Mouse (Mus musculus): Measurements from ENCODE around the gene Gm17482. TPM values are rescaled to one million over a fixed set of nuclear protein-coding genes. Genes with fewer than 3 reads are reported as not detected.
"Not testable (repeated sequence)": the region's sequence is repeated elsewhere in the genome, so short reads cannot be mapped to it uniquely, and the experiment has no call there.

The Gm17482 gene
- polyA plus RNA-seq, 1 experiment from 2014 or later = not detected

DNA sequence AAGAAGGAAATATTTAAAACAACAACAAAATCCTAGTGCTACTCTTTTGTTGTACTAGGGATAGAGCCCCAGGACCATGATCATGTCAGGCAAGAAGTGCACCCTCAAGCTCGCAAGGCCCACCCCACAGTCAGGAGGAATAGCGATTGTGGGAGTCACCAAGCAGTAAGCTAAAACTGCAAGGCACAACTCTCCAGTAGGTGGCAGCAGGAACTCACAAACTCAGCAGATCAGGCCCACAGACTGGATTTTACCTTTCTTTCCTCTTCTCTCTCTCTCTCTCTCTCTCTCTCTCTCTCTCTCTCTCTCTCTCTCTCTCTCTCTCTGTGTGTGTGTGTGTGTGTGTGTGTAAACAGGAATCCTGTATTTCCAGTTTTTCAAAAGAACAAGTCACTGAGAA is 386 bp downstream of the Gm17482 start:
- Histone ChIP-seq H3K27ac (no peak overlapping the region), H3K9ac (no peak overlapping the region), H3K36me3 (no peaks in the 10 kb centered on the region), H3K9me3 (replicated peaks) (no peaks in the 10 kb centered on the region), H3K4me1 (replicated peaks) (no peaks in the 10 kb centered on the region), H3K4me2 (no peak overlapping the region), H3K4me3 (replicated peaks) (no peak overlapping the region), H3K27me3 (no peaks in the 10 kb centered on the region)
- 0% methylated on average over 2 of the region's 2 CpGs for WGBS (ENCODE audit: insufficient replicate concordance)
- ATAC-seq (ENCODE audit: low read depth) (no peak), DNase-seq (peak; percentile 12)

DNA sequence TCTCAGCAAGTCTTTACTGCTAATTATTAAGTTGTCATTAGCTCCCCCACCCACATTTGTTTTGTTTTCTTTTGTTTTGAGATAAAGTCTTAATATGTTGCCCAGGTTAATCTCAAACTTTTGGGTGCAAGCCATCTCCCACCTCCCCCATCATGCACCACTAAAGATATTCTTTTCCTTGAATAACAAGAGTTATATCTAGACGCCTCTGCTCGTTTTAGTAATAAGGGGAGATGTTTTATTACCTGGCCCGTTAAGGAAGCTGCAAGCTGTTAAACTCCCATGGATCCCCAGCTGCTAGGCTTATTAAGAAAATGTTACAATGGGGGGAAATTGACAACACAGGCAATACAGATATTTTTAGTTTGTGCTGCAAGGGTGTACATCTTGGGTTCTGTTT is 3.4 kb downstream of the Gm17482 start:
- WGBS (ENCODE audit: insufficient replicate concordance) = 57% methylated on average over 3 of the region's 3 CpGs
- no peak for DNase-seq
- H3K9me3 ChIP-seq (replicated peaks) = no peaks in the 10 kb centered on the region
- H3K9ac ChIP-seq = no peak overlapping the region
- H3K36me3 ChIP-seq = no peaks in the 10 kb centered on the region
- H3K4me1 ChIP-seq (replicated peaks) = no peaks in the 10 kb centered on the region
- no peak for ATAC-seq (ENCODE audit: low read depth)
- no peak overlapping the region for H3K4me2 ChIP-seq
- no peaks in the 10 kb centered on the region for H3K27me3 ChIP-seq
- no peak overlapping the region for H3K27ac ChIP-seq
- no peak overlapping the region for H3K4me3 ChIP-seq (replicated peaks)

DNA sequence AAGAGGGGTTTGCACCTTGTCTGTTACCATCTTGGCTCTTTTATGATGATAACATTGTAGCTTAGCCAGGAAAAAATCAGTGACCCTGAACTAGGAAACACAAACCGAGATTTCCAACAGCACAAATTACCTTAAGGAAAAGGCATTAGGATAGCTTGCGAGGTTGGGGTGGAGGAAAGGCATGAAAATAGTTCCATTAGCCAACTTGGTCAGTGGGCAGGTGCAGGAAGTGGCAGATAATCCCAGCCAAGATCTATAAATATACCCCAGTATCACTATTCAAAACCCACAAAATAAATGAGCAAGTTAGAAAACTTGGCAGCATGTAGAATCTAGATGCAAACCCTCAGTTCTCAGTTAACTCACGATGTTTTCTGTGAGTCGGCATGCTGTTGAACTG is 4.7 kb downstream of the Gm17482 start:
- no peaks in the 10 kb centered on the region for H3K27me3 ChIP-seq
- DNase-seq (no peak), ATAC-seq (ENCODE audit: low read depth) (no peak)
- H3K4me3 ChIP-seq (replicated peaks) = no peak overlapping the region
- no peak overlapping the region for H3K27ac ChIP-seq
- no peaks in the 10 kb centered on the region for H3K36me3 ChIP-seq
- H3K4me2 ChIP-seq = no peak overlapping the region
- no peak overlapping the region for H3K9ac ChIP-seq
- no peaks in the 10 kb centered on the region for H3K4me1 ChIP-seq (replicated peaks)
- no peaks in the 10 kb centered on the region for H3K9me3 ChIP-seq (replicated peaks)
- WGBS (ENCODE audit: insufficient replicate concordance) = 54% methylated on average over 4 of the region's 4 CpGs

DNA sequence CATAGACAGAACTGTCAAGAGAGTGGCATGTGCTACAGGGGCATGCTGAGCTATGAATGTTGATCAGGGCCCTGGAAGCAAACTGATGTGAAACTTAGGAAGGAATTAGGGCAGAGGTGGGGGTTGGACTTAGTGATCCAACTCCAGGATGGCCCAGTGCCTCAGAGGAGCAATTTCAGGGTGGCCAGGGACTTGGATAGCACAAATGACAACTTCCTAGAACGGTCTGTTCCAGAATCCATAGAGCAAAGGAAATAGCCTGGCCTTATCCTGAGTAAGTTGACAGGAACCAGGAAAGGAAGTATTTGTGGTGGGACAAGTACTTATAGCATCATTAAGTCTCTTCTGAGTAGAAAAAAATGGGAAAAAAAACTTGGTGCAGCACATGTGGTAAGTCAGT is 5.4 kb downstream of the Gm17482 start:
- Histone ChIP-seq H3K4me1 (replicated peaks) (no peaks in the 10 kb centered on the region), H3K9me3 (replicated peaks) (no peaks in the 10 kb centered on the region), H3K4me2 (no peak overlapping the region), H3K27ac (no peak overlapping the region), H3K9ac (no peak overlapping the region), H3K4me3 (replicated peaks) (no peak overlapping the region), H3K36me3 (no peaks in the 10 kb centered on the region), H3K27me3 (no peaks in the 10 kb centered on the region)
- ATAC-seq (ENCODE audit: low read depth) = no peak
- no peak for DNase-seq
- 31% methylated on average over 1 of the region's 1 CpGs for WGBS (ENCODE audit: insufficient replicate concordance)

DNA sequence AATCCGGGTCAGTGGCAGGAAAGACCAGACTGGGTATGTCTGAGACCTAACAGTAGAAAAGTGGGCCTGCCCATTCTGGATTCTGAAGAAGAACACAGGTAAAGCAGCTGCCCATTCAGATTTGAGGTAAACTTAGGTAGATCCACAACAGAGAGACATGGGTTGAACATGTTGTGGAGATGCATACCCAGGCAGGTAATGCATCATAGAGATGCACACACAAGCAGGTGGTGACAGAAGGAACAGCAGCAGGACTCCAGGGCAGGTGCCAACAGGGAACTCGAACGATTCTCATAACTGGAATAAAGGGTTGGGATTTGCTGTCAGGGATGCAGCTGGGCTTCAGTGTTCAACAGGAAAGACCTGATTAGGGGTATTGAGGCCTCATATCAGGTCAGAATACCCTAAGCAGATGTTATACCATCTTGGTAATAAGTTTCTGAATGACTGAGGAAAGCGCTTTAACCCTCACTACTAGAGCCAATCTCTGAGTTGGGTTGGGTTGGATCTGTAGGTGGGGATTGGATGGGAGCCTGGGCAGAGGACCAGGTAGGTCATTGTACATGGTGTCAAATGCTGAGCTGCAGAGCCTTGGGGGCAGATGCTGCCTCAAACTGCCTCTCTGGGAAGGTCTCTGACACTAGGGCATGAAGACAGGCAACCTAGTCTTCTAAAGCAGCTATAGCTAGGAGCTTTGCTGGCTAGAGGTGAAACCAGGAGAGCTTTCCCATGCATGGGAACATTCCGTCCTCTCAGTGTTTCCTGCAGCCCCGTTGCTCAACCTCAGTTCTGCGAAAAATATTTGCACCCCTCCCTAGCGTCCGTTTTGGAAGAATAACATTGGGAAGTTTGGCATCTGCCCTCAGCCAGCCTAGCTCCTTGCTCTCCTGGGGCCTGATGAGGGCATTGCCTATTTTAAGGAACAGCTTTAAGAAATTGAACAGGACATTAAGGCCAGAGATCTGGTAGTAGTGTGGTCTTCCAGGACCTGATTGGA is 11.2 kb downstream of the Gm17482 start:
- H3K9ac ChIP-seq = no peak overlapping the region
- no peak overlapping the region for H3K4me2 ChIP-seq
- H3K36me3 ChIP-seq = no peaks in the 10 kb centered on the region
- no peak overlapping the region for H3K27ac ChIP-seq
- H3K27me3 ChIP-seq = no peaks in the 10 kb centered on the region
- H3K9me3 ChIP-seq (replicated peaks) = no peaks in the 10 kb centered on the region
- H3K4me3 ChIP-seq (replicated peaks) = no peak overlapping the region
- no peaks in the 10 kb centered on the region for H3K4me1 ChIP-seq (replicated peaks)
- no peak for ATAC-seq (ENCODE audit: low read depth)
- 61% methylated on average over 9 of the region's 9 CpGs for WGBS (ENCODE audit: insufficient replicate concordance)
- no peak for DNase-seq

DNA sequence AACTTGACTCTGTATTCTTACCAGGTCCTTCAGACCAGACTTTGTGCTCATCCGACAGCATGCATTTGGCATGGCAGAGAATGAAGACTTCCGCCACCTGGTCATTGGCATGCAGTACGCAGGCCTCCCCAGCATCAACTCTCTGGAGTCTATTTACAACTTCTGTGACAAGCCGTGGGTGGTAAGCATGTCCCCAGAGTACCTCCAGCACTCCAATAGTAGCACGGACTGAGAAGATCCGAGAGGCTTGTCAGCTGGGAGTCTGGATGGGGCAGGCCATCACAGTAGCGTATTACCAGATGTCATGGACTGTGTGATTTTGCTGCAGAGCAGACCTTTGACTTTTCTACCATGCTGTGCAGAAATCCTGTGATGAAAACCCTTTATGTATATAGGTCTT is 12.2 kb downstream of the Gm17482 start:
- Histone ChIP-seq H3K4me3 (replicated peaks) (no peak overlapping the region), H3K9ac (no peak overlapping the region), H3K36me3 (no peaks in the 10 kb centered on the region), H3K9me3 (replicated peaks) (no peaks in the 10 kb centered on the region), H3K4me1 (replicated peaks) (no peaks in the 10 kb centered on the region), H3K27ac (no peak overlapping the region), H3K4me2 (no peak overlapping the region), H3K27me3 (no peaks in the 10 kb centered on the region)
- DNase-seq (no peak), ATAC-seq (ENCODE audit: low read depth) (no peak)
- WGBS (ENCODE audit: insufficient replicate concordance) = 78% methylated on average over 7 of the region's 7 CpGs

DNA sequence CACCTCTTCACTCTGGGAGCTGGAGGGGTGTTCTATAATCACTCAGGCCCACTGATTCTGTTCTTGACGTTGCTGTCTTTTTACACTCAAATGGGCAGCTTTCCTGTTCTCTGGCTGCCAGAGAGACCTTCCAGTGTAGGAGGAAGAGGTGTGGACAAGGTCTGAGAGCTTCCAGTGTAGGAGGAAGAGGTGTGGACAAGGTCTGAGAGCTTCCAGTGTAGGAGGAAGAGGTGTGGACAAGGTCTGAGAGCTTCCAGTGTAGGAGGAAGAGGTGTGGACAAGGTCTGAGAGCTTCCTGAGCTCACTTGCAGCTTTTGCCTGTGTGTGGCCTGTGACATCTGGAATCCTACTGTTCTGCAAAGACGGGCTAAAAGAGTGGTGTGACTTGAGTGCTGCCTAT is 13.3 kb downstream of the Gm17482 start:
- H3K4me3 ChIP-seq (replicated peaks); DNase-seq; H3K9ac ChIP-seq; H3K9me3 ChIP-seq (replicated peaks); H3K4me1 ChIP-seq (replicated peaks); H3K36me3 ChIP-seq; H3K4me2 ChIP-seq; ATAC-seq (ENCODE audit: low read depth); H3K27ac ChIP-seq; H3K27me3 ChIP-seq: not testable (repeated sequence)
- 31% methylated on average over 2 of the region's 2 CpGs for WGBS (ENCODE audit: insufficient replicate concordance)

DNA sequence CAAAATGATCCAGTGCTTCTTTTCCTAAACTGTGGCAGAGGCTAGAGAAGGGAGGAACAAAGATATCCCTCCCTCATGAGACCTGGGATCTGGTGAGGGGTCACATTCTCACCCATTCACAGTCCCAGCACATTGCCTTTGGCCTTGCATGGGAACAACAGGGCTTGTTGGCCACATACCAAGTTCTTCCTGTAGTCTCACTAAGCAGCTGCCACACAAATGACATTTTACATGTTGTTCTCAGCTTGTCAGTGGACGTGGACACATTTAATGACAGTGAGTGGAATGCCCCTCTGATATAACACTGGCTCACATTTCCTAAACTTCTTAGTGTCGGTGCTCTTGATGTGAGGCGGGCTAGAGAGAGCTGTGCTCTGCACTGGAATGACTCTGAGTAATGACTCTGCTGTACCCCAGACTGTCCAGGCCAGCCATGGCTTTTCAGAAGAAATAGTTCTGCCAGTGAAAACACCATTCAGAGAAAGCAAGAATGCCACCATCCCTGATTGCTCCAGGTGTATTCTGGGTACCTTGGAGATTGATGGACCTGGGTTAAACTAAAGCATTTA is 14.1 kb downstream of the Gm17482 start:
- no peaks in the 10 kb centered on the region for H3K36me3 ChIP-seq
- DNase-seq (no peak), ATAC-seq (ENCODE audit: low read depth) (no peak)
- no peak overlapping the region for H3K27ac ChIP-seq
- H3K4me3 ChIP-seq (replicated peaks) = no peak overlapping the region
- no peaks in the 10 kb centered on the region for H3K4me1 ChIP-seq (replicated peaks)
- no peaks in the 10 kb centered on the region for H3K27me3 ChIP-seq
- WGBS (ENCODE audit: insufficient replicate concordance) = 67% methylated on average over 3 of the region's 3 CpGs
- H3K9me3 ChIP-seq (replicated peaks) = no peaks in the 10 kb centered on the region
- H3K4me2 ChIP-seq = no peak overlapping the region
- H3K9ac ChIP-seq = no peak overlapping the region

DNA sequence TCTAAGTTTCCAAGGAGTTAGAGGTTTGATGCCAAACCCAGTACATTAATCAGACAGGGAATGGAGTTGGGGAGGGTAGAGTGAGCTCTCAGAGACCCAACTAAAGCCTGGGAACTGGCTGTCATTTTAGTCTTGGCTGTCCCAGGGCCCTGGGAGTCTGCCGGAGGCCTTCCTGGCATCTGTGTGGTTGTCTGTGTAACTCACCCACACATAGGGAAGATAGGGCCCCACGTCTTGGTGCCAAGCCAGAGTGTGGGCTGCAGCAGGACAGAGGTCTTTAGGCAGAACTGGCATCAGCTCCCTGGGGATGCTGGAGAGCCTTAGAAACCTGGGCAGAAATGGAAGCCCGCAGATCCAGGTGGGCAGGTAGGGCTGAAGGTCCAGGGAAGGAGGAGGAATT is 14.8 kb downstream of the Gm17482 start:
- H3K36me3 ChIP-seq = no peaks in the 10 kb centered on the region
- DNase-seq = no peak

DNA sequence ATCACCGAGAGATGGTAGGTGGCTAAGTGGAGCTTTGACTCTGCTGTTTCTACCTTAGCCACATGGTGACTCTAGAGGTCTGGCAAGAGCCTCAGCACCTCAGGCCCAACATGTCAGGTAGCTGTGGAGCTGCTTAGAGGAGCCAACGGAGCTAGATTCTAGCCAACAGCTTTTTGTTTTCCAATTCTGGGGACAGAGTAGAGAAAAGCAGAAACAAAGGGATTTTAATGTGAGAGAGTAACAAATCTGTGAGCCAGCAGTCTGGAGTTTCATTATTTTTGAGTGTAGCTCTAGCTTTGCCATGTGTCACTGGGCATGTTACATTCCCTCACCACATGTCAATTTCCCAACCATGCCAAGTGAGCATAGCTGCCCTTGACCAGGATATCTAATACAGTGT is 17.1 kb downstream of the Gm17482 start:
- no peaks in the 10 kb centered on the region for H3K4me1 ChIP-seq (replicated peaks)
- H3K4me2 ChIP-seq = no peak overlapping the region
- no peak overlapping the region for H3K9ac ChIP-seq
- H3K9me3 ChIP-seq (replicated peaks) = no peaks in the 10 kb centered on the region
- WGBS (ENCODE audit: insufficient replicate concordance) = 55% methylated on average over 2 of the region's 2 CpGs
- DNase-seq = no peak
- no peaks in the 10 kb centered on the region for H3K36me3 ChIP-seq
- H3K4me3 ChIP-seq (replicated peaks) = no peak overlapping the region
- ATAC-seq (ENCODE audit: low read depth) = no peak
- no peaks in the 10 kb centered on the region for H3K27me3 ChIP-seq
- H3K27ac ChIP-seq = no peak overlapping the region

More for the DNA sequence above, 14.8 kb downstream of the Gm17482 start:
- no peak for ATAC-seq (ENCODE audit: low read depth)
- Histone ChIP-seq H3K4me3 (replicated peaks) (no peak overlapping the region), H3K27ac (no peak overlapping the region), H3K9ac (no peak overlapping the region), H3K9me3 (replicated peaks) (no peaks in the 10 kb centered on the region), H3K27me3 (no peaks in the 10 kb centered on the region), H3K4me1 (replicated peaks) (no peaks in the 10 kb centered on the region), H3K4me2 (no peak overlapping the region)
- WGBS (ENCODE audit: insufficient replicate concordance) = 66% methylated on average over 3 of the region's 3 CpGs

DNA sequence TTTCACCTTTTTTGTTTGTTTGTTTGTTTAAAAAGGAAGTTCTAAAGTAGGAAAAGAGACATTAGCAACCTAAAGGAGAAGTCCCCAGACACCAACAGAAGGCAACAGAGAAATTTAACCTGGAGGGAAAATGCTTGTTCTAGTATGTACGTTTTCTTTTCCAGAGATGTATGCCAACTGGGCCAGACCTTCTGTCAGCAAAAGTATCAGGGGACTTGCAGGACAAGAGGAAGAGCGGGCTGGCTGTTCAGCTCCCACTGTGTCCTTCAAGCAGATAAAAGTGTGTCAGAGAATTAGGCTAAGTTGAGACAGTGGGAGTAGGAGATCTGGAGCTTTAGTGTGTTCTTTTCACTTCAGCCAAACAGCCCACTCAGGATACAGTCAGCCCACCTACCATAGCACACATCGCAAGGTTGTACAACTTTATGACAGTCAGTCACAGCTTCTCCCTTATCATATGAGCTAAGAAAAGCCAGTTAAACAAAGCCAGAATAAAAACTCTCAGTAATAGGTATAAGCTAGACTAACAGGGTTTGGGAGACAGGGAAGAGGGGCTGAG is 18.4 kb downstream of the Gm17482 start:
- H3K9ac ChIP-seq = no peak overlapping the region
- H3K36me3 ChIP-seq = no peaks in the 10 kb centered on the region
- DNase-seq (no peak), ATAC-seq (ENCODE audit: low read depth) (no peak)
- no peaks in the 10 kb centered on the region for H3K27me3 ChIP-seq
- no peak overlapping the region for H3K4me3 ChIP-seq (replicated peaks)
- H3K9me3 ChIP-seq (replicated peaks) = no peaks in the 10 kb centered on the region
- no peaks in the 10 kb centered on the region for H3K4me1 ChIP-seq (replicated peaks)
- WGBS (ENCODE audit: insufficient replicate concordance) = 63% methylated on average over 3 of the region's 3 CpGs
- no peak overlapping the region for H3K27ac ChIP-seq
- H3K4me2 ChIP-seq = no peak overlapping the region

All from liver, embryonic 13.5 days (tissue).